Mouse (Mus musculus) layer of hippocampus, postnatal 10 days (tissue): Measurements from ENCODE around the gene Alg14. TPM values are rescaled to one million over a fixed set of nuclear protein-coding genes. Genes with fewer than 3 reads are reported as not detected.

Source experiments
- DNase-seq, 2 experiments: peaks; one replicate each; pipeline ENCODE4 v3.0.0; 2021; ENCODE audit warnings: low spot score in 2 of 2
- total RNA-seq, 2 experiments: library from RNA; stranded (reverse); gene quantifications; 2 replicates each; pipeline ENCODE4 v1.2.3; 2021

The Alg14 gene
- total RNA-seq, 2 experiments from 2014 or later: 17.7 to 27.3 TPM

GRCm38 (mm10) chr3:121336234-121336890 lies 44.8 kb downstream of the Alg14 start:
- DNase-seq: no peak

DNA sequence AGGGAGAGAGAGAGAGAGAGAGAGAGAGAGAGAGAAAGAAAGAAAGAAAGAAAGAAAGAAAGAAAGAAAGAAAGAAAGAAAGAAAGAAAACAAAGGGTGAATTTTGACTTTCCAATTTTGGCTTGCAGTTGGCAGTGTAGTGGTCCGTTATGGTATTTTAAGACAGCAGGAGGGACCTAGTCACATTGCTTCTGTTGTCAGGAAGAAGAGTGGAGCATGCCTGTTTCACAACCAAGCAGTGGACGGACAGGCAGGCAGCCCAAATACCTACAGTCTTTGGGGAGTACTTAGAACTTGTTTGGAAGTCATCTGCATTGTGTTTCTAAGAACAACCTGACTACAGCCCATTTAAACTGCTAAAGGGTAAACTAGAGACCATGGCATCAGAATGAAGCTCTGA lies 47.1 kb downstream of the Alg14 start:
- DNase-seq: no peak

GRCm38 (mm10) chr3:121340321-121340761 lies 48.8 kb downstream of the Alg14 start:
- no peak for DNase-seq

DNA sequence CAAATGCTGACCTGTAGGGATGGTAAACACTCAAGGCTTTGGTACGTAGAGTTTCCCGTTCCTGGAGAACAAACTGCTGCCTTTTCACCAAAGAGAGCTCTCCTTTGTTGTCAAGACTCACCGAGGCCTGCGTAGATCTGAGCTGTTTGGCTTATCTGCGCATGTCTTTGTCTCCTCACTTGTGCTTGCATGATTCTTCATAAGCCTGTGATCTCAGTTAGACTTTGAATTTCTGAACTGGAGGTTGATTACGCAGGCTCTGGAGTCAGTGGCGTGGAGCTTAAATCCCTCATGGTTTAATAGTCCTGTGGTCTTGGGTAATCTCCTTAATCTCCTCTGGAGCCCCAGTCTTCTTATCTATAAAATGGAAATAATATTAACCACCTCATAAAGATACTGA lies 51.7 kb downstream of the Alg14 start:
- no peak for DNase-seq

- DNase-seq: no peak
Measured at GRCm38 (mm10) chr3:121344056-121344945, 52.7 kb downstream of the Alg14 start.

GRCm38 (mm10) chr3:121344951-121345642 lies 53.5 kb downstream of the Alg14 start:
- DNase-seq: no peak

GRCm38 (mm10) chr3:121345643-121346000 lies 54.0 kb downstream of the Alg14 start:
- no peak for DNase-seq

- no peak for DNase-seq
Measured at GRCm38 (mm10) chr3:121346507-121347267, 55.1 kb downstream of the Alg14 start.

DNA sequence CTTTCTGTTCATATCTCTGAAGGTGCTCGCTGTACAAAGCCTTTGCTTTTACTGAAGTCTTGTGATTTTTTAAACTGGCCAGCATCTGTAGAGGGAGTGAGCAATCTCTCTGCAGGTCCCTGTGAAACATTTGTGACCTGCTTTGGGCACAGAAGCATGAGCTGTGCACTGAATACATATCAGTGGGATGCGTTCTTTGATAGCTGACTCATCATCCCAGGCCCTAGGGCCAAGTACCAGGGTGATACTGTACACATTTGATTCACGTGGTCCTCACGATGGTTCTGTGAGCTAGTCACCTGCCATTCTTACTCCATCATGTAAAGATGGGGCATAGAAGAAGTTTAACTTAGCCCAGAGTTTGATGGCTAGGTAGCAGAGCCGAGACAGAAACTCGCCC lies 57.2 kb downstream of the Alg14 start:
- DNase-seq: no peak

DNA sequence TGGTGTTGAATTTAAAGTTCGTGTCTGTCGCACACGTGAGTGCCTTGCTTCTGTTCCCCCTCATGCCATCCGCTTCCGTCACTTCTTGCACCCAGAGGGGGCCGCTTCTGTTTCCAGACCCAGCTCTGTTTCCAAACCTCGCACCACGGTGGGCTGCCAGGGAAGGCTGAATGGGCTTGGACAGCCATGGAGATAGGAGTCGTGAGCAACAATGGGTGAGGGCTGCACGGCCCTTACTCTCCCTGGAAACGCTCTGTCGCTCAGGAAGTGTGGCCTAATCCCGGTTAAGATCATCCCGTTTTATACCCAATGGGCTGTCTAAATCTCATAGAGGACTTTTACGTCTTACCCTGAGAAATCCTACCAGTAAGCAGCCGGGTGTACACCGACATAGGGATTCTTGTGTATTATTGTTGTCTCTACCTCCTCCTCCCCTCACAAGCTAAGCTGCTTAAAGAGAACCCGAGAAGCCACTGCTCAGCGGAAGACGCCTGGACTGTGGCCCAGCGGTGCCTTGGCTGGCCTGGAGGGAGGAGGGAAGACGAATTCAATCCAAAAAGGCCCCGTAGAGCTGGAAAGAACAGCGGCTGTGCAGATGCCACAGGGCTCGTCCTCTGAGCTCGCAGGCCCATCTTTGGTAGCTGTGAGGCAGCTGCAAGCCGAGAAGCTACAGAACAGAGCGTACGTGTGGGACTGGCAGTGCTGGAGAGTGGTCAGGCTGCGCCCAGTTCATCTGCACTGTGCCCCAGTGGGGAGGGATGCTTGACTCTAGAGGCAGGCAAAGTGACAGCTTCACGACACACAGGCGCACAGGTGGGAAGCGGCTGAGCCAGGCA lies 58.0 kb downstream of the Alg14 start:
- DNase-seq: peak; percentile 40 to 52

GRCm38 (mm10) chr3:121351257-121351656 lies 59.7 kb downstream of the Alg14 start:
- DNase-seq: no peak

DNA sequence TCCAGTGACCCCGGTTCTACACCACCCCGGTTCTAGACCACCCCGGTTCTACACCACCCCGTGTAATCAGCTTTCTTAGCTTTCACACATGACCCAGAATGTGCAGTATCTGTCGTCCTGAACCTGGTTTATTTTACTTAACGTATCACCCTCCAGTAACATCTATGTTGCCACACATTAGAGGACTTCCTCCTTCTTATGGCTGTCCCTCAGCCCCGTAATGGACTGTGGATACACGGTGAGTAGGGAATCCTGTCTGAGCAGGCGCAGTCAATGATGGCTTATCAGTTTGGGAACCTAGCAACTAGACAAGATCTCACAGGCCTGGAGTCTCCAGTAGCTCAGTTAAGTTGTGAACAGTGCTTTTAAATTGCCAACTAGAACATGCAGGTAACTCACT lies 62.7 kb downstream of the Alg14 start:
- no peak for DNase-seq

GRCm38 (mm10) chr3:121354861-121355470 lies 63.4 kb downstream of the Alg14 start:
- DNase-seq: no peak

DNA sequence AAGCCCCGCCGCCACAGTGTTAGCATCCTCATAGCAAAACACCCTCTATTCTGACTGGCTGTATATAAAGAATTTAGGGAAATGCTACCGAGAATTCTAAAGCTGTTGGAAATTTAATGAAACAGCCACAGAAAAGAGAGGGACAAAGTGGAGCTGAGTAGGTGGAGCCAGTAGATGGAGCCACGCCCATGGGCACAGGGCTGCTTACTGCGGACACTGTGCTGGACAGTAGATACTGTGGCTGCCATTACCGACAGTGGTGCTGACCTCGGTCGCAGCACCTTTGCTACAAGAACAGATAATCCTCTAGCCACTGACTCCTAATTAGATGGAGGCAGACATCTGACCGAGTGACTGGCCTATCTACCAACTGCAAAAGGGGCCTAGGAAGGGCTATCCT lies 64.0 kb downstream of the Alg14 start:
- DNase-seq: no peak

GRCm38 (mm10) chr3:121356111-121356510 lies 64.5 kb downstream of the Alg14 start:
- DNase-seq: no peak

GRCm38 (mm10) chr3:121357030-121357429 lies 65.5 kb downstream of the Alg14 start:
- no peak for DNase-seq

- no peak for DNase-seq
Measured at GRCm38 (mm10) chr3:121358285-121358684, 66.7 kb downstream of the Alg14 start.

DNA sequence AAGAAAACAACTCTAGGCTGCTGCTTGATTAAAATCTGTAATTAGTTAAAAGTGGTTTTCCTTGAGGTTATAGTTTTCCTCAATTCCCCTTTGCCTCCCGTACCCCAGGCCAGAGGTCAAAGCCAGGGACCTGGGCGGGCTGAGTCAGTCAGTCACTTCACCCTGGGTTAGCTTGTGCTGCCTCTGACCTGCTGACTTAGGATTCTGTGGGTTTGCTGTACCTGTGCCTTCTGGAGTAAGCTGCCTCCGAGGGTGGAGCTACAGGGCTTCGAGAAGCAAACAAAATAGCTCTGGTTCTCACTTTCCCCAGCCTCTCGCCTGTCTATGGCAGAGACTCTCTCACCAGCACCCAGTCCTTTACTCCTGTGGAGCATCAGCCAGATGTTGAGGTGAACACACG lies 67.3 kb downstream of the Alg14 start:
- DNase-seq: no peak

- no peak for DNase-seq
Measured at GRCm38 (mm10) chr3:121359272-121359671, 67.7 kb downstream of the Alg14 start.

GRCm38 (mm10) chr3:121362002-121362401 lies 70.4 kb downstream of the Alg14 start:
- no peak for DNase-seq
